ENCODE assay signal across 35 mouse cellular contexts in the genomic region with DNA sequence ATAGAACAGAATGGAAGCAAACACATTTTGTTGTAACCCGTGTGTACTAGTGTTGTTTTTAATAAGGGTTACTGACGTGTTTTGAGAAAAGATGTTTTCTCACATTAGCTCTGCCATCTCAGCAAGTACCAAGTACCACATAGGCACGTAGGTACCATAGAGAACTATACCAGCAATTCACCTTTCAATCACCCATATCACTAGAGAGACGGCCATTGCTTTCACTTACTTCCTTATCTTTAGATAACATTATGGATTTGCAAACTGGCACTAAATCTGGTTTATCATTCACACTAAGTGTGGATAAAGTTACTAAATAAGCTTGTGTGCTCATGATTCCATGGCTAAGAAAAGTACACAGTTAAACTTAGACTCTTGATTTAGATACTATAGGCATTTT.
"Had no signal": no experiment of that assay in that cellular context is flagged by ENCODE, and none has a peak within 500 bp of the region (broad histone marks: within the 10 kb centered on the region; RNA-seq: fewer than 3 reads in every experiment).

No protein-coding gene starts in this region.

- DNase-seq: heart, postnatal 10 days; heart, postnatal 14 days; heart, postnatal 36 days; heart, postnatal 4 days; kidney, adult 11 months; kidney, adult 18-20 months; kidney, adult 2 months; kidney, adult 8-10 months; kidney, adult 9 months; kidney, postnatal 10 days; kidney, postnatal 14 days; kidney, postnatal 25 days; kidney, postnatal 36 days; kidney, postnatal 4 days; layer of hippocampus, adult 9-11 months; layer of hippocampus, postnatal 36 days had no signal

- H3K9me3 ChIP-seq: heart, embryonic 10.5 days; heart, embryonic 12.5 days; heart, embryonic 13.5 days; heart, embryonic 15.5 days; hindbrain, embryonic 10.5 days; hindbrain, embryonic 12.5 days; hindbrain, embryonic 13.5 days; hindbrain, embryonic 15.5 days; intestine, embryonic 15.5 days; kidney, embryonic 15.5 days had no signal

- H3K36me3 ChIP-seq: hindbrain, embryonic 10.5 days; hindbrain, embryonic 12.5 days; hindbrain, embryonic 13.5 days; hindbrain, embryonic 15.5 days; intestine, embryonic 15.5 days had no signal

- H3K4me2 ChIP-seq: heart, embryonic 11.5 days; heart, embryonic 12.5 days; heart, embryonic 13.5 days; heart, embryonic 15.5 days; hindbrain, embryonic 12.5 days; hindbrain, embryonic 13.5 days; hindbrain, embryonic 14.5 days; hindbrain, embryonic 15.5 days; intestine, embryonic 15.5 days; kidney, embryonic 15.5 days had no signal

- ATAC-seq: hindbrain, embryonic 16.5 days; hindbrain, postnatal 0 days; inflammation-experienced regulatory T-cells, adult 6 months; intestine, embryonic 15.5 days; intestine, embryonic 16.5 days; intestine, postnatal 0 days had no signal

- H3K27ac ChIP-seq: heart, embryonic 10.5 days; heart, embryonic 13.5 days; heart, embryonic 15.5 days; hindbrain, embryonic 10.5 days; hindbrain, embryonic 12.5 days; hindbrain, embryonic 13.5 days; hindbrain, embryonic 14.5 days; hindbrain, embryonic 15.5 days; hindbrain, postnatal 0 days; intestine, embryonic 15.5 days; kidney, embryonic 15.5 days; kidney, postnatal 0 days; layer of hippocampus, adult 2 months had no signal

- H3K4me1 ChIP-seq: heart, embryonic 10.5 days; heart, embryonic 12.5 days; heart, embryonic 13.5 days; heart, embryonic 15.5 days; hindbrain, embryonic 10.5 days; hindbrain, embryonic 12.5 days; hindbrain, embryonic 13.5 days; hindbrain, embryonic 15.5 days; intestine, embryonic 15.5 days; kidney, embryonic 15.5 days had no signal

- H3K4me3 ChIP-seq: heart, embryonic 10.5 days; heart, embryonic 12.5 days; heart, embryonic 13.5 days; heart, embryonic 15.5 days; hindbrain, embryonic 10.5 days; hindbrain, embryonic 12.5 days; hindbrain, embryonic 13.5 days; hindbrain, embryonic 15.5 days; intestine, embryonic 15.5 days; kidney, embryonic 15.5 days; layer of hippocampus, adult 2 months had no signal

- H3K9ac ChIP-seq: heart, embryonic 12.5 days; heart, embryonic 13.5 days; heart, embryonic 15.5 days; hindbrain, embryonic 12.5 days; hindbrain, embryonic 13.5 days; hindbrain, embryonic 14.5 days; hindbrain, embryonic 15.5 days; intestine, embryonic 15.5 days; kidney, embryonic 15.5 days had no signal

- H3K27me3 ChIP-seq: heart, embryonic 12.5 days; heart, embryonic 13.5 days; heart, embryonic 15.5 days; hindbrain, embryonic 12.5 days; hindbrain, embryonic 13.5 days; hindbrain, embryonic 15.5 days; intestine, embryonic 15.5 days; kidney, embryonic 15.5 days had no signal
